Mouse (Mus musculus): ENCODE data around the gene Ephx1.
"Not testable (repeated sequence)": the region's sequence is repeated elsewhere in the genome, so short reads cannot be mapped to it uniquely, and the experiment has no call there.

The Ephx1 gene

GRCm38 (mm10) chr1:180936610-180937398, 83.9 kb downstream of the Ephx1 start:
- not testable (repeated sequence) for DNase-seq (ENCODE audit: low read depth)

DNA sequence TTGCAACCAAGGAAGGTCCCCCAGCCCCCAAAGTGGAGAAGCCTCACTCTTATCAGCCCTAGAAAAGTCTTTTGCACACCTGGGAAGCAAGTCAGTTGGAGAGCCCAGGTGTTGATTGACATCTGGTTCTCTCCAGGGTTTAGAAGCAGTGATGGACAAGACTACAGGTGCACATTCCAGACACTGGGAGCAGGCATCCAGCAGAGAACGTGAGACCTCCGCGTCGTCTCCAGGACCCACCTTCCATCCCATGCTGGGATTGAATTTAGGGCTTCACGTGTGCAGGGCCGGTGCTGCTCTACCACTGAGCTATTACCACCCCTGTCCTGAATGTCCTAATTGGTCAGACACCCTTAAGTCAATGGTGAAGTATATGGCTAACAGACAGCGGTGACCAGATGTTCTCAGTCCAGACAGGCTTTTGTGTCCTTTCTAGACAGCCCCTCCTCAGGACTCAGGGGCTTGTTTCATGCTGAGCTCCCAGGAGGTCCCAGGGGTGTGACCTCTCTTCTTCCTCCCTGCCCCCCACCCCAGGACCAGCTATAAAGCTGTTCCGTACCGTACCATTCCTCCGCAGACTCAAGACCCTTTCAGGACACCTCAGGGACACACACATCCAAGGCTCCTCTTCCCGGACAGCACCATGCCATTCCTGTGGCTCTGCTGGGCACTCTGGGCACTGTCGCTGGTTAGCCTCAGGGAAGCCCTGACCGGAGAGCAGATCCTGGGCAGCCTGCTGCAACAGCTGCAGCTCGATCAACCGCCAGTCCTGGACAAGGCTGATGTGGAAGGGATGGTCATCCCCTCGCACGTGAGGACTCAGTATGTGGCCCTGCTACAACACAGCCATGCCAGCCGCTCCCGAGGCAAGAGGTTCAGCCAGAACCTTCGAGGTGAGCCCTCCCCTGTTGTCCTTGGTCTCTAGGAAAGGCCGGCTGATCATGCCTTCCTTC, 86.0 kb downstream of the Ephx1 start, which contains the start of gene Lefty1:
TSS of gene Lefty1 (plus strand) at position 556 of the 953 bp plus-strand sequence.
- no peak for DNase-seq (ENCODE audit: low read depth)

GRCm38 (mm10) chr1:180933659-180934058, 87.0 kb downstream of the Ephx1 start:
- no peak for DNase-seq (ENCODE audit: low read depth)

GRCm38 (mm10) chr1:180931106-180931505, 89.6 kb downstream of the Ephx1 start:
- no peak for DNase-seq (ENCODE audit: low read depth)

DNA sequence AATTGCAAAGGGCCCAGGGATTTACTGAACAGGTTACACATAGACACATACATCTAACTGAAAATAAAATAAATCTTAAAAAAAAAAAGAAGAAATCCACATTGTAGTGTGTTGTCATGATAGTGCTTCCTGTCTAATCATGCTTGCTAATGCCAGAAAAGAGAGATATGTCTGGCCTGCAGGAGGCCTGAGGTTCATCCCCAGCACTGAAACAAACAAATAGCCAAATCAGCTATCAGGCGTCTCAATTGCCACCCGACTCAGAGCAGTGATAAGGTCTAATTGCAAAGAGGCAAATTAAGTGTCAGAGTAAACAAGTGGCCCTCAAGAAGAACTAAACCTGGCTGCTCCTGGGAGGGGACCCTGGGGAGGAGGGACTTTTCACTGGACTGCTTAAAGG, 91.1 kb downstream of the Ephx1 start:
- DNase-seq (ENCODE audit: low read depth), result no peak

- DNase-seq (ENCODE audit: low read depth), result no peak
Measured at GRCm38 (mm10) chr1:180926286-180926685, 94.4 kb downstream of the Ephx1 start.
